Mouse (Mus musculus) small intestine, adult 2 months (tissue): ENCODE results near the gene Lrriq4. TPM values are rescaled to one million over a fixed set of nuclear protein-coding genes. Genes with fewer than 3 reads are reported as not detected.
A peak's percentile ranks its signal among the peaks of the same experiment; 100 is the strongest.

Experiments
- H3K27ac ChIP-seq: fragments of 200-500 bp; 2 replicates; pipeline ENCODE4 v1.5.1; 2012; ENCODE audit warnings: low read depth, low read length, control low read depth, inconsistent platforms; ENCODE audit not compliant: insufficient read depth
- H3K27me3 ChIP-seq: fragments of 200-500 bp; 2 replicates; pipeline ENCODE4 v1.6.1; 2012; ENCODE audit warnings: mild to moderate bottlenecking, moderate library complexity, low read length, inconsistent platforms; ENCODE audit not compliant: control insufficient read depth, insufficient read depth
- H3K36me3 ChIP-seq: fragments of 200-500 bp; 2 replicates; pipeline ENCODE4 v1.6.1; 2012; ENCODE audit warnings: mild to moderate bottlenecking, low read length, control low read depth, inconsistent platforms; ENCODE audit not compliant: control insufficient read depth, insufficient read depth
- H3K4me1 ChIP-seq: fragments of 200-500 bp; 2 replicates; pipeline ENCODE4 v1.6.1; 2012; ENCODE audit warnings: low read length, inconsistent platforms, mixed read lengths; ENCODE audit not compliant: control insufficient read depth, insufficient read depth, insufficient read length
- H3K4me3 ChIP-seq: fragments of 200-500 bp; 2 replicates; pipeline ENCODE4 v1.5.1; 2012; ENCODE audit warnings: low read depth, mild to moderate bottlenecking, control low read depth, inconsistent platforms, low read length, moderate library complexity
- CTCF ChIP-seq: fragments of 200-500 bp; IDR thresholded peaks from 2 replicates; pipeline ENCODE4 v1.5.1; 2012; ENCODE audit warnings: low read depth, mild to moderate bottlenecking, control low read depth, inconsistent platforms, low read length, moderate library complexity, mixed read lengths; ENCODE audit not compliant: insufficient replicate concordance, insufficient read length; ENCODE audit errors: extremely low read depth
- POLR2A ChIP-seq: fragments of 200-500 bp; IDR thresholded peaks from 2 replicates; pipeline ENCODE4 v1.6.1; 2012; ENCODE audit warnings: low read depth, mild to moderate bottlenecking, control low read depth, inconsistent platforms, low read length, moderate library complexity
- WGBS: fragments of 180-500 bp; shearing (Covaris S2); methylation state at CpG from one replicate; pipeline ENCODE4 v1.1.7; 2018; 5-methylcytosine and 5-hydroxymethylcytosine counted together
- polyA plus RNA-seq: library from polyadenylated mRNA; depleted of rRNA; stranded (reverse); fragments of >200 nt; gene quantifications from 2 replicates; pipeline ENCODE4 v1.2.3, GENCODE M21; 2012

Gene Lrriq4
- polyA plus RNA-seq, 1 experiment: not detected

DNA sequence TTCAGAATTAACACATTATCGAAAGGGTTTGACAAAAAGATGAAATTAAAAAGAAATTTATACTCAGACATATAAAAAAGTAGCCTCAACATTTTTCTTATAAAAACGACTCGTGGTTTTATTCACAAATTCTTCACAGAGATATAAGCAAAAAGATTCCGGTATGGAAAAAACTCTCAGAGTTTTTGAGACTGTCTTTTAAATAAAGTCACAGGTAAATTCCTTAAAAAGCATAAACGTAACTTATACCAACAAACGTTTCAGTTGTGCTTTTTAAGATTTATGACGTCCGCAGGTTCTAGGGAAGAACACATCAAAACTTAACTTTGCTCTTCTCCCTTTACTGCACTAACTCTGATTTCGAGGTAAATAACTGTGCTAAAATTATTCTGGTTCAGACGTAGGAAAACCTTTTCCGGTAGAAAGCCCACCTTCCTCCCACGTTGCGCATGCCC lies 42.7 kb upstream of the Lrriq4 start:
- H3K36me3 ChIP-seq: peaks cover 8% of the 10 kb centered on the region
- no peaks in the 10 kb centered on the region for H3K27me3 ChIP-seq
- TF ChIP-seq CTCF (no peak), POLR2A (no peak)
- H3K4me3 ChIP-seq: peak overlapping the region; percentile 86
- H3K27ac ChIP-seq: peak overlapping the region; percentile 100
- no peaks in the 10 kb centered on the region for H3K4me1 ChIP-seq
- WGBS: under 1% methylated on average over 13 of the region's 13 CpGs

DNA sequence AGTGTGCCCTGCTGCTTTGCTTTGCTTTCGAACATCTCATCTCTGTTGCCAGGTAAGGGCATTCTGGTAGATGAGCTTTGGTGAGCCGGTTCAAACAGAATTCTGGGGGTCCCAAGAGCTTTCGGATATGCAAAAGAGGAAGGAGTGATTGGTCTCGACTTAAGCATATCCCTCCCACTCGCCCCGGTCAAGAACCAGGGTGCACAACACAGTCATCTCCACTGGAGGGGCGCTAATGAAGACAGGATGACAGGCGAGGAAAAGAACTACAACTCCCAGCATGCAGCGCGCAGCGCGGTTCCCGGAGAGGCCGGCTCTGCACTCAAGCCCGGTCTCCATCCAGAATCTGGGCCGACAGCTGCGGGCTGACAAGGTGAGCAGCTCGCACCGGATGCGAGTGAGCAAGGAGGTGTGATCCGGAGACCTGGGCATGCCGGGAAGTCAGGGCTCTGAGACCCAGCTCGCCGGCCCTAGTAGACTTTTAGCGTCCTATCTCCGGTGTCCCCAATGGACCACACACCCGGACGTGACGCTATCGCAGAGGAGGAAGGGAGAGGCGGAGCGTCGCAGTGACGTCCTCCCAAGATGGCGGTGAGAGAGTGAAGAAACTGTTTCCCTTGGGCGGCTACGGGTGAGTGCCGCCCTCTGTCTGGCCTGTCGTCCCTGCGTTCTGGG lies 42.1 kb upstream of the Lrriq4 start, which contains the start of gene Mynn:
Gene Mynn, plus strand, starts transcription at position 1 of the 675 bp plus-strand sequence.
- Histone ChIP-seq H3K27me3 (no peaks in the 10 kb centered on the region), H3K4me1 (no peaks in the 10 kb centered on the region), H3K4me3 (peak within 1 kb of the TSS; percentile 86), H3K27ac (peak within 1 kb of the TSS; percentile 100), H3K36me3 (peaks cover 11% of the 10 kb centered on the region)
- peak; percentile 51; the same call in 1 of the 2 replicates for TF ChIP-seq CTCF
- TF ChIP-seq POLR2A: no peak; the same call in 1 of the 2 replicates
- under 1% methylated on average over 40 of the region's 40 CpGs for WGBS

DNA sequence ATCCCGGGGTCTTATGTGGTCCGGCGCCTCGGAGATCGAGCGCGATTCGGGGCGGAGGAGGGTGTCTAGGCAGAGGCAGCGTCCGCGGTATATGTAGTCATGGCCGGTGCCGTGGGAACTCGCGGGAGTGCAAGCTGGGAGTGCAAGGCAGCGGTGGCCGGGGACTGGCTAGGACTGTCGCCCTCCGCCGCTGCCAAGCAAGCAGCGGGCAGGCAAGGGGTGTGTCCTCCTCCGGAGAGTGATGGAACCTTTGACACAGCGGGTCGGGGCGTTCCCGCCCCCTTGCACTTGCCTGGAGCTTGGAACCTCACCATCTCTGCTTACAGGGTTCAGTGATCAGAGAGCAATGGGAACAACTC lies 41.6 kb upstream of the Lrriq4 start:
- TF ChIP-seq CTCF (no peak), POLR2A (peak; percentile 56)
- peaks cover 16% of the 10 kb centered on the region for H3K36me3 ChIP-seq
- 1% methylated on average over 27 of the region's 27 CpGs for WGBS
- H3K4me3 ChIP-seq: peak overlapping the region; percentile 86
- peak overlapping the region; percentile 100 for H3K27ac ChIP-seq
- H3K4me1 ChIP-seq: no peaks in the 10 kb centered on the region
- no peaks in the 10 kb centered on the region for H3K27me3 ChIP-seq

DNA sequence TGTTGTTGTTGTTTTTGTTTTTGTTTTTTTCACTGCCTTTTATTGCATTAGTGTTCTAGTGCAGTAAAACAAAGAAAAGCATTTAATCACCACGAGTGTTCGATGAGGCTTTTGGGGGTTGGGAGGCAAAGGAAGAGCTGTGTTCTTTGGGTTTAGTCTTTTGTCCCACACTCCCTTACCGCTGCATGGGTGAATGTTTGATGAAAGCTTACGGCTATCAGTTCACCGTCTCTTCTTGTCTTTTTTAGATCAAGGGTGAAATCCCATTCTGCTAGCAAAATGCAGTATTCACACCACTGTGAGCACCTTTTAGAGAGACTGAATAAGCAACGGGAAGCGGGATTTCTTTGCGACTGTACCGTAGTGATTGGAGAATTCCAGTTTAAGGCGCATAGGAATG lies 41.1 kb upstream of the Lrriq4 start:
- Histone ChIP-seq H3K27ac (peak overlapping the region; percentile 100), H3K27me3 (no peaks in the 10 kb centered on the region), H3K4me1 (no peaks in the 10 kb centered on the region), H3K4me3 (peak overlapping the region; percentile 25; the same call in 1 of the 2 replicates), H3K36me3 (peaks cover 18% of the 10 kb centered on the region)
- TF ChIP-seq POLR2A: no peak
- TF ChIP-seq CTCF: no peak
- 25% methylated on average over 10 of the region's 10 CpGs for WGBS

DNA sequence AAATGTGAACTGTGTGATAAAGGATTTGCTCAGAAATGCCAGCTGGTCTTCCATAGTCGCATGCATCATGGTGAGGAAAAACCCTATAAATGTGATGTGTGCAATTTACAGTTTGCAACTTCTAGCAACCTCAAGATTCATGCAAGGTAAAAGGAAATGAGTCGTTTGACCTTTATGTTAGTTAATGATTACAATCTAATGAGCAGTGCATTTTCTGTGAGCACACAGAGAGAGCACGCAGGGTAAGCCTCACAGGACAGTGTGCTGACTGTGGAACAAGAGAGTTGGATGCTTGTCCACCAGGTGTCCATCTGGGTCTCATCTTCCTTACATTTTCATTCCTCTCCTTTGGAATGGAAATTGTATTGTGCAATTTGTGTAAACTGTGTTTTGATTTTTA lies 35.3 kb upstream of the Lrriq4 start:
- Histone ChIP-seq H3K4me3 (no peak overlapping the region), H3K36me3 (peaks cover 52% of the 10 kb centered on the region), H3K4me1 (no peaks in the 10 kb centered on the region; the same call in 1 of the 2 replicates), H3K27ac (no peak overlapping the region), H3K27me3 (no peaks in the 10 kb centered on the region)
- TF ChIP-seq POLR2A (no peak), CTCF (no peak)
- 33% methylated on average over 3 of the region's 3 CpGs for whole genome bisulfite sequencing

DNA sequence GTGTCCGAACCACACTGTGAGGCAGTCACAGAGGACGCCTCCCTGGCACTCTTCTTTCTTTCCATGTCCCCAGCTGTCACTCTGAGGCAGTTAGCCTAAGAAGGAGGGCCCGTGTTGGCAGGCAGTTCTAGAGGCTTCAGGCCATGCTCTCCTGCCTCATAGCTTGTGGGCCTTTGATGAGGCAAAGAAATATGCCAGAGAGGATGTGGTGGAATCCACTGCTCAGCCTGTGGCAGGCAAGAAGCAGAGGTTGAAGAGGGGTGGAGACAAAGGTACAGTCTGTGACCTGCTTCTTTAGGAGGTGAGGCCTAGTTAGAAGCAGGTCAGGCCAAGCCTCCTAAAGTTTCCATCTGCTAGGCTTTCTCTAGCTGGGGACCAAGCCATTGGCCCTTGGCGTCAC lies 33.4 kb upstream of the Lrriq4 start:
- Histone ChIP-seq H3K27me3 (no peaks in the 10 kb centered on the region), H3K36me3 (peaks cover 64% of the 10 kb centered on the region), H3K27ac (no peak overlapping the region), H3K4me3 (no peak overlapping the region), H3K4me1 (no peaks in the 10 kb centered on the region; the same call in 1 of the 2 replicates)
- 87% methylated on average over 4 of the region's 4 CpGs for WGBS
- TF ChIP-seq CTCF (no peak), POLR2A (no peak)

DNA sequence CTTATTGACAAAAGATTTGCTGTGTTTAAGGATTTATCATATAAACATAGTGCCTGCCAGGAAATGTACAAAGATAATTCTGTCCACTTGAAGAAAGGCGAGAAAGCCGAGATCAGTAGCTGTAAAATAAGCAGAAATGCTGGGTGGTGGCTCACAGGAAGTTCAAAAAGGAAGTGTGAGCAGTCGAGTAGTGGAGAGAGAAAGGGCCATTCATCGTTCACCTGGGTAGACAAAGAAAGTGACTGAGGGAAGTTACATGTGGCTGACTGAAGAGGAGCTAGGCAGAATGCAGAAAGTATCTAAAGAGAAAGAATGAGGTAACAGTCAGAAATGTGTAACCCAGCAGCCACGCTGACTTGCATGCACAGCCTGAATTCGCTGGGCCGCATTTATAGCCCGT lies 24.2 kb upstream of the Lrriq4 start:
- WGBS: 77% methylated on average over 8 of the region's 8 CpGs
- H3K36me3 ChIP-seq: peaks cover 34% of the 10 kb centered on the region
- H3K4me1 ChIP-seq: no peaks in the 10 kb centered on the region
- no peak overlapping the region for H3K4me3 ChIP-seq
- H3K27ac ChIP-seq: no peak overlapping the region
- H3K27me3 ChIP-seq: no peaks in the 10 kb centered on the region
- TF ChIP-seq POLR2A: no peak
- TF ChIP-seq CTCF: no peak
